Mouse (Mus musculus) embryonic facial prominence, embryonic 13.5 days (tissue): ENCODE measurements around the gene Scgb3a1. TPM values are rescaled to one million over a fixed set of nuclear protein-coding genes. Genes with fewer than 3 reads are reported as not detected.

Source experiments
- ATAC-seq: fragments of 200-750 bp; cut with Nextera tagmentation; 2 replicates; pipeline ENCODE4 v1.8.0; 2017; ENCODE audit warnings: low read depth; ENCODE audit not compliant: insufficient number of reproducible peaks, insufficient read depth, low FRiP score, low TSS enrichment
- H3K27ac ChIP-seq: fragments of 300-500 bp; sonication (generic); 2 replicates; pipeline ENCODE4 v1.5.1; 2015; ENCODE audit warnings: moderate library complexity, mild to moderate bottlenecking, inconsistent platforms
- H3K27me3 ChIP-seq: fragments of 300-500 bp; sonication (generic); 2 replicates; pipeline ENCODE4 v1.6.1; 2015; ENCODE audit warnings: mild to moderate bottlenecking, inconsistent platforms
- H3K36me3 ChIP-seq: fragments of 300-500 bp; sonication (generic); 2 replicates; pipeline ENCODE4 v1.6.1; 2015; ENCODE audit warnings: mild to moderate bottlenecking, inconsistent platforms
- H3K4me1 ChIP-seq: fragments of 300-500 bp; sonication (generic); 2 replicates; pipeline ENCODE4 v1.6.1; 2015; ENCODE audit warnings: inconsistent platforms
- H3K4me2 ChIP-seq: fragments of 300-500 bp; sonication (generic); 2 replicates; pipeline ENCODE4 v1.6.1; 2015; ENCODE audit warnings: moderate library complexity, mild to moderate bottlenecking, inconsistent platforms
- H3K4me3 ChIP-seq: fragments of 300-500 bp; sonication (generic); 2 replicates; pipeline ENCODE4 v1.5.1; 2015; ENCODE audit warnings: mild to moderate bottlenecking, inconsistent platforms
- H3K9ac ChIP-seq: fragments of 300-500 bp; sonication (generic); 2 replicates; pipeline ENCODE4 v1.6.1; 2015; ENCODE audit warnings: mild to moderate bottlenecking, inconsistent platforms
- H3K9me3 ChIP-seq: fragments of 300-500 bp; sonication (generic); 2 replicates; pipeline ENCODE4 v1.6.1; 2016; ENCODE audit warnings: inconsistent platforms
- WGBS: fragments of 180-500 bp; shearing (Covaris S2); methylation state at CpG from one replicate; pipeline ENCODE4 v1.1.7; 2015; ENCODE audit warnings: mixed read lengths; 5-methylcytosine and 5-hydroxymethylcytosine counted together
- polyA plus RNA-seq: library from polyadenylated mRNA; unstranded; fragments of >200 nt; fragmentation: Nextera tagmentation; extraction: Ambion mirVana; gene quantifications from 2 replicates; pipeline ENCODE4 v1.2.1, GENCODE M21; 2015

The Scgb3a1 gene
- polyA plus RNA-seq, 1 experiment from 2014 or later = not detected

- Histone ChIP-seq H3K4me1 (peaks cover 21% of the 10 kb centered on the region), H3K27ac (no peak overlapping the region), H3K27me3 (no peaks in the 10 kb centered on the region), H3K4me2 (no peak overlapping the region), H3K36me3 (peaks cover 41% of the 10 kb centered on the region), H3K4me3 (no peak overlapping the region), H3K9me3 (no peaks in the 10 kb centered on the region), H3K9ac (no peak overlapping the region)
- ATAC-seq = no peak
- WGBS = 81% methylated on average over 2 of the region's 2 CpGs
Observed at GRCm38 (mm10) chr11:49707834-49708233, 44.4 kb downstream of the Scgb3a1 start.

DNA sequence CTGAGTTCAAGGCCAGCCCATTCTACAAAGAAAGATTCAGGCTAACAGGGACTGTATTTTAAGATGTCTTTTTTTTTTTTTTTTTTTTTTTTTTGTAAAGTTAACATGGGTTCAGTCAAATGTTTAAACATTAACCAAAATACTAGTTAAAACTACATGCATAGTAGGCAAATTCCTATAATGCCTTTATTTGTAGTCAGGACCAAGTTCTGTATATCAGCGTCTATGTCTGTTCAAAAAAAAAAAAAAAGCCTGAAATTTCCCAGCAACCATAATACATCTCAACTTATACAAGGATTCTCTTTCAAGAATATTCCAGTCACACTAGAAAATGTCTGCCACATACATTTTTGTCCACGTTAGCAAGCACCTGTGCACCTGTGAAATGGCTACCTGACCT, 47.3 kb downstream of the Scgb3a1 start:
- Histone ChIP-seq H3K4me1 (peaks cover 30% of the 10 kb centered on the region), H3K27me3 (no peaks in the 10 kb centered on the region), H3K36me3 (peaks cover 24% of the 10 kb centered on the region), H3K4me2 (peak overlapping the region; percentile 65), H3K9me3 (no peaks in the 10 kb centered on the region), H3K27ac (no peak overlapping the region), H3K9ac (peak overlapping the region; percentile 99; the same call in 1 of the 2 replicates), H3K4me3 (peak overlapping the region; percentile 95)
- ATAC-seq = no peak
- 53% methylated on average over 2 of the region's 2 CpGs for whole genome bisulfite sequencing

DNA sequence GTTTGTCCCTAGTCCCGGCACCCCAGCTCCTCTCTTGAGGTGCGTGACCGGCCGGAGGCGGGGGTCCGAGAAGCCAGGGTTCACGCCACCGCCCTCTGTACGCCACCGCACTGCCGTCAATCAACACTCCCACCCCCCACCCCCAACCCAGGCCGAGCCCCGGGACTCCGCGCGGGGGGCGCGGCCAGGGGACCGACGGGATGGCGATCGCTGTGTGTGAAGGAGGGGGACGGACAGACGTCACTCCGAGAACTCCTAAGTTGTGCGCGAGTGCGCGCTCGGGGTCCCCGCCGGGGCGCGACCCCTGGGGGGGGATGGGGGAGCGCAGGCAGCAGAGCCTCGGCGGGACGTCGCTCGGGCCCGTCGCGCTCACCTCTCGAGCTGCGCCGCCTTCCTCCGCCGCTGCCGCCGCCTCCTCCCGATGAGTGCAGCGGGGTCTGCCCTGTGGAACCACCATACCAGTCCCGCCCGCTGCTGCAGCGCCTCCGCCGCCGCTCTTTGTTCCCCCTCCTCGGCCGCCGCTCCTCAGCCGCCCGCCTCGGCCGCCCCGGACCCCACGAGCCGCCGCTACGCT, 48.7 kb downstream of the Scgb3a1 start:
- peak overlapping the region; percentile 95 for H3K27ac ChIP-seq
- H3K9me3 ChIP-seq = no peaks in the 10 kb centered on the region
- peaks cover 30% of the 10 kb centered on the region for H3K4me1 ChIP-seq
- peak overlapping the region; percentile 95 for H3K4me3 ChIP-seq
- peak; percentile 50 for ATAC-seq
- H3K27me3 ChIP-seq = no peaks in the 10 kb centered on the region
- WGBS = under 1% methylated on average over 54 of the region's 70 CpGs
- peak overlapping the region; percentile 99 for H3K9ac ChIP-seq
- H3K4me2 ChIP-seq = peak overlapping the region; percentile 65
- H3K36me3 ChIP-seq = peaks cover 12% of the 10 kb centered on the region; the same call in 1 of the 2 replicates

DNA sequence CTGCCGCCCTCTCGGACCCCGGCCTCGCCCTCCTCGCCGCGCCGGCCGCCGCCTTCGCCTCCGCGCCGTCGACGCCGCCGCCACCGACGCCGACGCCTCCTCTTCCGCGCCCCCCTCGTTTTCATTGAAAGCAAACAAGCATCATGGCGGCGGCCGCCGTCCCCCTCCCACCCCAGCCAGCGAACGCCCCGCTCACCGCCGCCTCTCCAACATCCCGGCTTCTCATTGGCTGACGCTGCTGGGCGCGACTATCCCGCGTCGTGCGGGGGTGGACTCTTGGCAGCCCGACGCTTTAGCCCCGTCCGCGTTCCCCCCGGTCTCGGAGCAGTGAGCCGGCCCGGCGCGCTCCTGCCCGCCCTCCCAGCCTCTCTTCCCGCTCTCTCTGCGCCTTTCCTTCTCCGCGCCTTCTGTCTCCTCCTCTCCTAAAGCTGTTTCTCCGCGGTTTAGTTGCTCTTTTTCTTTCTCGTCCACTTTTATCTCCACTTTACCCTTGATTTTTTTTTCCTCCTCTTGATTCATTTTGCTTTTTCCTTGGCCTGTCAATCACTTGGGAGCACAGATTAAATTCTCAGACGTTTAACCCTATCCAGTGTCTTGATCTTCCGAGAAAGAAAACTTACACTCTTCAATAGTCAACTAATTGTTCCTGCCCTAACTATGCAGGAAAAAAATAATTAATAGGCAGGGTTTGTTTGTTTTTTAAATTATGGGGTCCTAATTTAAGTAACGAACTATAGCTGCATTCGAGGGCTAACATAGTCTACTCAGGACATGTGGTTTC, 49.3 kb downstream of the Scgb3a1 start, which contains the start of gene Cnot6:
Gene Cnot6, minus strand, starts transcription at position 169 of the 781 bp plus-strand sequence.
- H3K27me3 ChIP-seq = no peaks in the 10 kb centered on the region
- peak within 1 kb of the TSS; percentile 69 for H3K4me2 ChIP-seq
- H3K36me3 ChIP-seq = peaks cover 8% of the 10 kb centered on the region; the same call in 1 of the 2 replicates
- peak within 1 kb of the TSS; percentile 95 for H3K27ac ChIP-seq
- peak within 1 kb of the TSS; percentile 95 for H3K4me3 ChIP-seq
- peak within 1 kb of the TSS; percentile 99 for H3K9ac ChIP-seq
- peak; percentile 94 for ATAC-seq
- under 1% methylated on average over 65 of the region's 65 CpGs for WGBS
- no peaks in the 10 kb centered on the region for H3K9me3 ChIP-seq
- H3K4me1 ChIP-seq = peaks cover 30% of the 10 kb centered on the region

DNA sequence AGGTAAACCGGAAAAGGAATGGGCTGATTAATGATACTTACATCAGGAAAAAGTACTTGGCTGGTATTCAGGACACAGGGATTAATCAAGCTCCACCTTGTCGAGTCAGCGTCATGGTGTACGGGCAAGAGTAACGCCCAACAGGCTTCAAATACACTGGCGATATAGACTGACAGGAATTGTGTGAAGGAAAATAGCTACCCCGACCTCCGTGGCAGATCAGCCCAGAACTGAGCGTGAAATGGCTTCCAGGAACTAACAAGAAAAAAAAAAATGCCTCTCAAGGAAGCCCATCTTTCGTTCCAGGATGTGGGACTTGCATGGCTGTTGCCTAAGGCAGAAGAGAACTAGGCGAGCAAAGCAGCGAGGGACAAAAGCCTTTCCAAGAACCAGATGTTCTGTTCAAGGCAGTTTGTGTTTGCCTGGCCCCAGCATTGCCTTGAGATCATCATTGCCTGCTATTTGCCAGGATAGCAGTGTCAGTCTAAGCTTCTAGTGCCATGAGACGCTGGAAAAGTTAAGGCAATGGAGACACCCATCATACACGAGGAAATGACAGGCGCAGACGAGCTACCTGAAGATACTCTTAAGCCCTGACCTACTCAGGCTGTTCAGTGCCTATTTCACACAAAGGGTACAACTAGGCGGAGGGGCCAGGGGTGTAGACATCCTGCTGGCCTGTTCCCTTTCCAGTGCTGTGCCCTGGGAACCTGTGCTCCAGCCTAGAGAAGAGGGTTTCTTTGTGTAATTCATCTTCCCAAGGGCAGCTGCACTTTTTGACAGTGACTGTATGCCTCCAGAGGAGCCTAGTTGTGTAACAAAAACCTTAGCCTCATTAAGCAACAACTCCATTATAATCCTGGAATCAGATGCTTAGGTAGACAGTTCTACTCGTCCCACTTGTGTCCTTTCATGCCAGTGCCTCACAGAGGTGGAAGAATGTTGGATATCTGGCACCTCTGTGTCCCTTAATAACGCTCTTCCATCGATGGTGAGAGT, 50.2 kb downstream of the Scgb3a1 start:
- peaks cover 30% of the 10 kb centered on the region for H3K4me1 ChIP-seq
- H3K27ac ChIP-seq = peak overlapping the region; percentile 95
- peak overlapping the region; percentile 95 for H3K4me3 ChIP-seq
- 18% methylated on average over 20 of the region's 20 CpGs for WGBS
- no peaks in the 10 kb centered on the region for H3K27me3 ChIP-seq
- ATAC-seq = peak; percentile 22; the same call in 1 of the 2 replicates
- peak overlapping the region; percentile 69 for H3K4me2 ChIP-seq
- H3K9me3 ChIP-seq = no peaks in the 10 kb centered on the region
- H3K36me3 ChIP-seq = peaks cover 3% of the 10 kb centered on the region; the same call in 1 of the 2 replicates
- peak overlapping the region; percentile 99 for H3K9ac ChIP-seq

Other genes starting within 250 kb of the Scgb3a1 start
- gene Olfr1389, start 240.5 kb upstream of the Scgb3a1 start, polyA plus RNA-seq = 0.17 TPM in 1 of 2 replicates, not detected in the other
- gene Olfr1388, start 227.0 kb upstream of the Scgb3a1 start, polyA plus RNA-seq = 0.11 TPM in 2 replicates
- not detected in 2 replicates for gene Olfr1387, start 208.3 kb upstream of the Scgb3a1 start, polyA plus RNA-seq
- gene Olfr1386, start 198.6 kb upstream of the Scgb3a1 start, polyA plus RNA-seq = not detected in 2 replicates
- gene Olfr1385, start 174.5 kb upstream of the Scgb3a1 start, polyA plus RNA-seq = not detected in 2 replicates
- 0.08 TPM in 1 of 2 replicates, not detected in the other for gene Olfr1384, start 156.9 kb upstream of the Scgb3a1 start, polyA plus RNA-seq
- gene Olfr1383, start 144.0 kb upstream of the Scgb3a1 start, polyA plus RNA-seq = not detected in 2 replicates
- gene Olfr1382, start 135.4 kb upstream of the Scgb3a1 start, polyA plus RNA-seq = not detected in 2 replicates
- not detected in 2 replicates for gene Olfr1381, start 120.2 kb upstream of the Scgb3a1 start, polyA plus RNA-seq
- gene Olfr1380, start 106.7 kb upstream of the Scgb3a1 start, polyA plus RNA-seq = not detected in 2 replicates
- gene Flt4, start 54.3 kb upstream of the Scgb3a1 start, polyA plus RNA-seq = 4.1 and 4.5 TPM in 2 replicates
- gene Cnot6, start 49.1 kb downstream of the Scgb3a1 start, polyA plus RNA-seq = 69.2 and 70.0 TPM in 2 replicates
- 27.1 and 35.5 TPM in 2 replicates for gene Gfpt2, start 130.6 kb downstream of the Scgb3a1 start, polyA plus RNA-seq
- gene Mapk9, start 183.1 kb downstream of the Scgb3a1 start, polyA plus RNA-seq = 28.8 and 31.8 TPM in 2 replicates
- gene Rasgef1c, start 238.2 kb downstream of the Scgb3a1 start, polyA plus RNA-seq = 0.11 and 0.24 TPM in 2 replicates